Mouse (Mus musculus): ENCODE measurements around the gene Fyn.

Fyn gene

GRCm38 (mm10) chr10:39368572-39369135, at the start of gene Fyn:
Gene Fyn (plus strand): TSS chr10:39368855.
- no peak for DNase-seq

- DNase-seq, result no peak
Observed at GRCm38 (mm10) chr10:39320798-39321622, 47.6 kb upstream of the Fyn start.

- no peak for DNase-seq
Observed at GRCm38 (mm10) chr10:39321623-39321985, 47.1 kb upstream of the Fyn start.

- DNase-seq, result no peak
Observed at GRCm38 (mm10) chr10:39322143-39322542, 46.5 kb upstream of the Fyn start.

- no peak for DNase-seq
Observed at GRCm38 (mm10) chr10:39324291-39324690, 44.4 kb upstream of the Fyn start.

GRCm38 (mm10) chr10:39328661-39329060, 40.0 kb upstream of the Fyn start:
- DNase-seq, result no peak

GRCm38 (mm10) chr10:39334320-39334719, 34.3 kb upstream of the Fyn start:
- no peak for DNase-seq

- DNase-seq, result no peak
Observed at GRCm38 (mm10) chr10:39335880-39336279, 32.8 kb upstream of the Fyn start.

GRCm38 (mm10) chr10:39339189-39339968, 29.3 kb upstream of the Fyn start:
- DNase-seq, result no peak

- no peak for DNase-seq
Observed at GRCm38 (mm10) chr10:39339969-39340236, 28.8 kb upstream of the Fyn start.

GRCm38 (mm10) chr10:39343551-39343950, 25.1 kb upstream of the Fyn start:
- no peak for DNase-seq

- no peak for DNase-seq
Observed at GRCm38 (mm10) chr10:39345921-39346320, 22.7 kb upstream of the Fyn start.

- DNase-seq, result no peak
Observed at GRCm38 (mm10) chr10:39349781-39350364, 18.8 kb upstream of the Fyn start.

- DNase-seq, result no peak
Observed at GRCm38 (mm10) chr10:39364196-39364595, 4.5 kb upstream of the Fyn start.

GRCm38 (mm10) chr10:39369502-39369931, 862 bp downstream of the Fyn start:
- peak; percentile 83 to 86 for DNase-seq

GRCm38 (mm10) chr10:39369977-39370785, 1.5 kb downstream of the Fyn start:
- peak in 1 of 2 experiments; percentile 8 for DNase-seq

GRCm38 (mm10) chr10:39370786-39371221, 2.1 kb downstream of the Fyn start:
- DNase-seq, result no peak

GRCm38 (mm10) chr10:39371467-39371866, 2.8 kb downstream of the Fyn start:
- DNase-seq, result no peak

GRCm38 (mm10) chr10:39371991-39372390, 3.3 kb downstream of the Fyn start:
- no peak for DNase-seq

- no peak for DNase-seq
Observed at GRCm38 (mm10) chr10:39376676-39377075, 8.0 kb downstream of the Fyn start.

- no peak for DNase-seq
Observed at GRCm38 (mm10) chr10:39377219-39377618, 8.6 kb downstream of the Fyn start.

GRCm38 (mm10) chr10:39378025-39378603, 9.5 kb downstream of the Fyn start:
- no peak for DNase-seq

Data from kidney, adult 8-10 months (tissue).